Mouse (Mus musculus) stomach, postnatal 0 days (tissue): ENCODE data around the gene Rfx7. TPM values are rescaled to one million over a fixed set of nuclear protein-coding genes. Genes with fewer than 3 reads are reported as not detected.
"Not testable (repeated sequence)": the region's sequence is repeated elsewhere in the genome, so short reads cannot be mapped to it uniquely, and the experiment has no call there.

Experiments
- ATAC-seq: fragments of 200-750 bp; cut with Nextera tagmentation; 2 replicates; pipeline ENCODE4 v1.8.0; 2017; ENCODE audit not compliant: low FRiP score, low TSS enrichment
- DNase-seq: peaks from one replicate; pipeline ENCODE4 v3.0.0-alpha.2; 2016; ENCODE audit warnings: low spot score
- H3K27ac ChIP-seq: fragments of 300-500 bp; sonication (generic); replicated peaks from 2 replicates; pipeline ENCODE4 v1.5.1; 2014; ENCODE audit warnings: mild to moderate bottlenecking, control low read depth
- H3K27me3 ChIP-seq: fragments of 300-500 bp; sonication (generic); 2 replicates; pipeline ENCODE4 v1.6.1; 2014; ENCODE audit warnings: low read length; ENCODE audit not compliant: control insufficient read depth, insufficient read depth
- H3K36me3 ChIP-seq: fragments of 300-500 bp; sonication (generic); 2 replicates; pipeline ENCODE4 v1.6.1; 2014; ENCODE audit warnings: low read length, mixed read lengths; ENCODE audit not compliant: control insufficient read depth, insufficient read depth
- H3K4me1 ChIP-seq: fragments of 300-500 bp; sonication (generic); replicated peaks from 2 replicates; pipeline ENCODE4 v1.6.1; 2014; ENCODE audit warnings: antibody characterized with exemption; ENCODE audit not compliant: control insufficient read depth, insufficient read depth
- H3K4me2 ChIP-seq: fragments of 300-500 bp; sonication (generic); replicated peaks from 2 replicates; pipeline ENCODE4 v1.6.1; 2014; ENCODE audit warnings: low read depth, mild to moderate bottlenecking, control low read depth, moderate library complexity
- H3K4me3 ChIP-seq: fragments of 300-500 bp; sonication (generic); 2 replicates; pipeline ENCODE4 v1.5.1; 2014; ENCODE audit warnings: low read depth, low read length, control low read depth
- H3K9ac ChIP-seq: fragments of 300-500 bp; sonication (generic); 2 replicates; pipeline ENCODE4 v1.6.1; 2014; ENCODE audit warnings: mild to moderate bottlenecking, low read length, control low read depth, mixed read lengths
- H3K9me3 ChIP-seq: fragments of 300-500 bp; sonication (generic); 2 replicates; pipeline ENCODE4 v1.6.1; 2016; ENCODE audit warnings: low read length; ENCODE audit not compliant: control insufficient read depth
- CTCF ChIP-seq: IDR thresholded peaks from 2 replicates; pipeline ENCODE4 v1.5.1; 2016; ENCODE audit warnings: antibody characterized with exemption, low read depth, mild to moderate bottlenecking, moderate library complexity
- EP300 ChIP-seq: optimal IDR thresholded peaks from 2 replicates; pipeline ENCODE3; 2016; ENCODE audit warnings: antibody characterized with exemption
- WGBS: fragments of 180-500 bp; shearing (Covaris S2); extraction: QIAGEN DNeasy Blood & Tissue Kit; methylation state at CpG from one replicate; pipeline ENCODE4 v1.1.7; 2014; 5-methylcytosine and 5-hydroxymethylcytosine counted together
- polyA plus RNA-seq: library from polyadenylated mRNA; unstranded; fragments of >200 nt; fragmentation: Nextera tagmentation; extraction: Ambion mirVana; gene quantifications from 2 replicates; pipeline ENCODE4 v1.2.1, GENCODE M21; 2015

Gene Rfx7
- polyA plus RNA-seq, 1 experiment from 2014 or later = 4.5 TPM

DNA sequence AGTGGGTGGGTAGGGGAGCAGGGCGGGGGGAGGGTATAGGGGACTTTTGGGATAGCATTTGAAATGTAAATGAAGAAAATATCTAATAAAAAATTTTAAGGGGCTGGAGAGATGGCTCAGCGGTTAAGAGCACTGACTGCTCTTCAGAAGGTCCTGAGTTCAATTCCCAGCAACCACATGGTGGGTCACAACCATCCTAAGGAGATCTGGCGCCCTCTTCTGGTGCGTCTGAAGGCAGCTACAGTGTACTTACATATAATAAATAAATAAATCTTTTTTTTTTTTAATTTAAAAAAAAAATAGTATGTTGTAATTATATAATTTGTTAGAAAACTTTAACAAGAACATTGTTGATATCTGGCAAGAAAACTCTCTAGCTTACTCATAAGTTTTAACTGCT, 62.6 kb downstream of the Rfx7 start:
- not testable (repeated sequence) for H3K9ac ChIP-seq, H3K27me3 ChIP-seq, H3K27ac ChIP-seq, DNase-seq, H3K36me3 ChIP-seq, ATAC-seq, H3K4me1 ChIP-seq, H3K4me2 ChIP-seq, H3K4me3 ChIP-seq, H3K9me3 ChIP-seq
- 84% methylated on average over 4 of the region's 4 CpGs for WGBS
- TF ChIP-seq CTCF = peak; percentile 51

DNA sequence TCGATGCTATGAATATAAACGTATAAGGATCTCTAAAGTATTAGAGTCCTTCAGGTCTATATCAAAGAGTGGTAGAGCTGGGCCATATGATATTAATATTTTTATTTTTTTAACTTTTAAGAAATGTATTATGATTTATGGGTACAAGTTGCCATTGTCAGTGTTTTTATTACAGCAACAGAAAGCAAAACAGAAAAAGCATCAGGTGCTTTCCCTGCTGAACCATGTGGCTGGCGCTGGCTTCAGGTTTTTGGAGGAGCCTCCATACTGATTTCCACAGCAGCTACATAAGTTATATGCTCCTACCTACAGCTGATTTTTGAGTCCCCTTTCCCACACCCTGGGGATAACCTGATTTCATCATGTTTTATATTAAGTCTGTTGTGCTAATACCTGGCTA, 68.1 kb downstream of the Rfx7 start:
- H3K27me3 ChIP-seq = no peaks in the 10 kb centered on the region
- no peak overlapping the region for H3K4me3 ChIP-seq
- no peak for DNase-seq
- H3K9ac ChIP-seq = no peak overlapping the region
- WGBS = 90% methylated on average over 3 of the region's 3 CpGs
- H3K4me1 ChIP-seq = no peaks in the 10 kb centered on the region
- ATAC-seq = no peak
- H3K36me3 ChIP-seq = no peaks in the 10 kb centered on the region
- H3K27ac ChIP-seq = no peak overlapping the region
- TF ChIP-seq CTCF = no peak
- no peak for TF ChIP-seq EP300
- H3K9me3 ChIP-seq = no peaks in the 10 kb centered on the region
- no peak overlapping the region for H3K4me2 ChIP-seq

DNA sequence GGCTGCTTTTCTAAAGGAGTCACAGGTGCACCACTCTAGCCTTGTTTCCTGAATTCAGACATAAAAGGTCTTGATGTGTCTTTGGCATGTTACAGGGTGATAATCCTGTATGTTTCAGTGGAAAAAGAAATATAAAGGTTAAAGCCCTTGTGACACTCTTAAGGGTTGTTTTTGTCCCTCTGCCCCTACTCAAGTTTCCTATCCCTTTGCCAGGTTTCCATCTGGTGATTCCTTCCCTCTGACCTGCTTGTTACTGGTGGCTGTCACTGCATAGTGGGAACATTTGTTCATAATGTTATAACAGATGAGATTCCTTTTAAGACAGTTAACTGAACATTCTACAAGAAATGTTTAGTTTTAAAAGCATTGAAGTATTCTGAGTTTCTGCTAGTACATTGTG, 77.7 kb downstream of the Rfx7 start:
- no peak for DNase-seq
- TF ChIP-seq EP300 (no peak), CTCF (no peak)
- no peaks in the 10 kb centered on the region for H3K4me1 ChIP-seq
- H3K4me3 ChIP-seq = no peak overlapping the region
- H3K27me3 ChIP-seq = no peaks in the 10 kb centered on the region
- ATAC-seq = no peak
- peaks cover 5% of the 10 kb centered on the region; the same call in 1 of the 2 replicates for H3K36me3 ChIP-seq
- H3K9me3 ChIP-seq = no peaks in the 10 kb centered on the region
- no peak overlapping the region for H3K4me2 ChIP-seq
- H3K9ac ChIP-seq = no peak overlapping the region
- H3K27ac ChIP-seq = no peak overlapping the region

DNA sequence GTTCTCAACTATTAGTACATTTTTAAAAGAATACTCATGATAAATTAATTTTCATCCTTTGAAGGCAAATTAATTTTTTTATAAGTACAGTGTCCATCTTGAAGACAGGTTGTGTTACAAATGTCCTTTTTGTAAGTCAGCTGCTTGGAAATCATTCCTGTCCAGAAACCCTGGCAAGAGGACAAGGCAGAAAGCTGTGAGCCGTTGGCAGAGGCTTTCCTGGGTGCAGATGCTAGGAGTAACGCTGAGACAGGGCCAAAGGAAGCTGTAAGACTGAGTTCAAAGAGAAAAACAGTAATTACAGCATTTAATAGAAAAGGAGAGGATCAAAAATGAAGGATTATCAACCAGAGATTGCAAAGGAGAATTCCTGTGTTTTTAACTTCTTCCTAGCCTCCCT, 81.8 kb downstream of the Rfx7 start:
- Histone ChIP-seq H3K9ac (no peak overlapping the region), H3K4me1 (no peaks in the 10 kb centered on the region; the same call in 1 of the 2 replicates), H3K4me2 (no peak overlapping the region), H3K9me3 (no peaks in the 10 kb centered on the region), H3K36me3 (peaks cover 20% of the 10 kb centered on the region), H3K27me3 (no peaks in the 10 kb centered on the region), H3K4me3 (no peak overlapping the region), H3K27ac (no peak overlapping the region)
- WGBS = 43% methylated on average over 2 of the region's 2 CpGs
- DNase-seq = no peak
- TF ChIP-seq CTCF (no peak), EP300 (no peak)
- no peak for ATAC-seq

DNA sequence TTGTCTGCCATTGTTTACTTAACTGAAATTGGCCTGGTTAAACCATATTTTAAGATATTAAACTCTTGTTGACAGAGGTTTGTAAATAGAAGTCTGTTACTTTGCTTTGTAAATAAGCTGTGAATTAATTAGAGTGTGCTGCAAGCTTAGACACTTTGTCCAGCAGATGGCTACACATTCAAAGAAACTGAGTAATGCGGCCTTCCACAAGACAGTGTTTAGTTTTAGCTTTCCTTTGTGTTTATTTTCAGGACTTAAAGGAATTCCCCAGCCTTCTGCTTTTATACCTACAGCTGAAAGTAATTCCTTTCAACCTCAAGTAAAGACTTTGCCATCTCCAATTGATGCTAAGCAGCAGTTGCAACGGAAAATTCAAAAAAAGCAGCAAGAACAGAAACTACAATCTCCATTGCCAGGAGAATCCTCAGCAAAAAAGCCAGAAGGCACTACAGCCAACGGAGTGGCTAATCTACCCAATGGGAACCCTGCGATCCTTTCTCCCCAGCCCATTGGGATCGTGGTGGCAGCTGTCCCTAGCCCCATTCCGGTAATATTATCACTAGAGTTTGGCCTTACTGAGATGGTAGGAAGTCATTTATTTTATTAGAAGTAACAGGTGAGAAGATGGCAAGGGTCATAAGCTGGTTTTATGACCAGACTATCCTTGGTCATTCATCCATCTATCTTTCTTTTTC, 82.9 kb downstream of the Rfx7 start:
- no peak for DNase-seq
- ATAC-seq = no peak
- H3K27ac ChIP-seq = no peak overlapping the region
- H3K4me3 ChIP-seq = no peak overlapping the region
- H3K36me3 ChIP-seq = peaks cover 20% of the 10 kb centered on the region
- H3K27me3 ChIP-seq = no peaks in the 10 kb centered on the region
- peak; percentile 41 for TF ChIP-seq EP300
- TF ChIP-seq CTCF = peak; percentile 78
- 42% methylated on average over 6 of the region's 6 CpGs for WGBS
- H3K4me1 ChIP-seq = no peaks in the 10 kb centered on the region; the same call in 1 of the 2 replicates
- H3K9me3 ChIP-seq = no peaks in the 10 kb centered on the region
- no peak overlapping the region for H3K9ac ChIP-seq
- H3K4me2 ChIP-seq = no peak overlapping the region

DNA sequence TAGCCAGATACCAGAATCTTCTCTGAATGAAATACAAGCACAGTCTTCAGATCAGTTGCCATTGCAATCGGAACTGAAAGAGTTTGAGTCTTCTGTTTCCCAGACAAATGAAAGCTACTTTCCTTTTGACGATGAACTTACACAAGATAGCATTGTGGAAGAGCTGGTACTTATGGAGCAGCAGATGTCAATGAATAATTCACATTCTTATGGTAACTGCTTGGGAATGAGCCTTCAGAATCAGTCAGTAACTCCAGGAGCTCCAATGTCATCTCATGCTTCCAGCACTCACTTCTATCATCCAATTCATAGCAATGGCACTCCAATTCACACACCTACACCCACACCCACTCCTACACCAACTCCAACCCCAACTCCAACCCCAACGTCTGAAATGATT, 86.0 kb downstream of the Rfx7 start:
- Histone ChIP-seq H3K36me3 (peaks cover 20% of the 10 kb centered on the region), H3K9me3 (no peaks in the 10 kb centered on the region), H3K27me3 (no peaks in the 10 kb centered on the region), H3K4me2 (no peak overlapping the region), H3K4me3 (no peak overlapping the region), H3K27ac (no peak overlapping the region), H3K9ac (no peak overlapping the region), H3K4me1 (no peaks in the 10 kb centered on the region; the same call in 1 of the 2 replicates)
- 85% methylated on average over 3 of the region's 3 CpGs for WGBS
- no peak for ATAC-seq
- TF ChIP-seq EP300 (no peak), CTCF (no peak)
- DNase-seq = no peak
